Mouse (Mus musculus): ENCODE data around the gene B230104I21Rik. TPM values are rescaled to one million over a fixed set of nuclear protein-coding genes. Genes with fewer than 3 reads are reported as not detected.
A peak's percentile ranks its signal among the peaks of the same experiment; 100 is the strongest.

B230104I21Rik gene
- polyA plus RNA-seq, 1 experiment from 2014 or later, result not detected

- no peaks in the 10 kb centered on the region for H3K36me3 ChIP-seq (ENCODE audit: control insufficient read depth, insufficient read depth, low read length)
- H3K27me3 ChIP-seq (replicated peaks; ENCODE audit: control insufficient read depth, insufficient read depth, low read length), result no peaks in the 10 kb centered on the region
- peaks cover 9% of the 10 kb centered on the region; the same call in 1 of the 2 replicates for H3K4me1 ChIP-seq (ENCODE audit: control insufficient read depth, insufficient read depth, low read length)
- peak; percentile 88 for ATAC-seq
- peak overlapping the region; percentile 89 for H3K27ac ChIP-seq (ENCODE audit: low read length)
- peak overlapping the region; percentile 56; the same call in 1 of the 2 replicates for H3K9ac ChIP-seq (ENCODE audit: low read depth, low read length)
- WGBS, result 59% methylated on average over 9 of the region's 9 CpGs
- no peak overlapping the region for H3K4me3 ChIP-seq (ENCODE audit: low read length)
- no peaks in the 10 kb centered on the region for H3K9me3 ChIP-seq (ENCODE audit: control insufficient read depth, low read length)
- no peak overlapping the region for H3K4me2 ChIP-seq (ENCODE audit: low read depth, low read length)
These were observed 23.9 kb downstream of the B230104I21Rik start for GRCm38 (mm10) chr4:154359762-154360300.

DNA sequence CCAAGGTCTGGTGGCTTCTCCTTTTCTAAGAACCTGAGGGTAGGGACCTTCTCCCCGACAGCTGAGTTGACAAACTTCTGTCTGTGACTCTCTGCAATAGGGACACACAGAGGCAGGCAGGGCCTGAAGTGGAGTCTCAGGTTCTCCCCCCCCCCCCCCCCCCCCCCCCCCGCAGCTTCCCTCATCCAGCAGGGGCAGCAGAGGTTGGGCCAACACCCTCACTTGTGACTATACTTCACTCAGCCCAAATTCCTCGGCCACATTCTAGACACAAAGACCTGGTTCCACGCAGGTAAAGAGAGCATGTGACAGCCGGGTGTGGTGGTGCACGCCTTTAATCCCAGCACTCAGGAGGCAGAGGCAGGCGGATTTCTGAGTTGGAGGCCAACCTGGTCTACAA lies 24.5 kb downstream of the B230104I21Rik start:
- no peaks in the 10 kb centered on the region for H3K9me3 ChIP-seq (ENCODE audit: control insufficient read depth, low read length)
- WGBS, result 85% methylated on average over 6 of the region's 7 CpGs
- H3K36me3 ChIP-seq (ENCODE audit: control insufficient read depth, insufficient read depth, low read length), result no peaks in the 10 kb centered on the region
- ATAC-seq, result no peak
- no peaks in the 10 kb centered on the region for H3K27me3 ChIP-seq (replicated peaks; ENCODE audit: control insufficient read depth, insufficient read depth, low read length)
- peaks cover 9% of the 10 kb centered on the region; the same call in 1 of the 2 replicates for H3K4me1 ChIP-seq (ENCODE audit: control insufficient read depth, insufficient read depth, low read length)
- H3K4me2 ChIP-seq (ENCODE audit: low read depth, low read length), result no peak overlapping the region
- no peak overlapping the region for H3K9ac ChIP-seq (ENCODE audit: low read depth, low read length)
- peak overlapping the region; percentile 65 for H3K27ac ChIP-seq (ENCODE audit: low read length)
- no peak overlapping the region for H3K4me3 ChIP-seq (ENCODE audit: low read length)

DNA sequence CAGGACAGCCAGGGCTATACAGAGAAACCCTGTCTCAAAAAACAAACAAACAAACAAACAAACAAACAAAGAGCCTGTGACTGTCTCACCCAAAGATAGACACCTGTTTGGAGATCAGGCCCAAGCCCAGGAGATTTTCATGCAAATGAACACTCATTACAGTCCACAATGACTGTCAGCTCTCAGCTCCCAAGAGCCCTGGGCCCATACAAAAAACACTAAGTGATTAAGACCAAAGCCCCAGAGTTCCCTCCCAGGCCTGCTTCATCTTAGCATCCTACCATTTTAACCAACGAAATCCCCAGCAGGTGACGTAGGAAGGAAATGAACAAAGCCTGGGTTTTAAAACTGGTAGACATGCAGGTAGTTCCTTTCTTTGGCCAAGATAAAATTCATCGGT lies 24.9 kb downstream of the B230104I21Rik start:
- H3K4me1 ChIP-seq (ENCODE audit: control insufficient read depth, insufficient read depth, low read length), result peaks cover 9% of the 10 kb centered on the region; the same call in 1 of the 2 replicates
- H3K36me3 ChIP-seq (ENCODE audit: control insufficient read depth, insufficient read depth, low read length), result no peaks in the 10 kb centered on the region
- no peaks in the 10 kb centered on the region for H3K27me3 ChIP-seq (replicated peaks; ENCODE audit: control insufficient read depth, insufficient read depth, low read length)
- H3K4me3 ChIP-seq (ENCODE audit: low read length), result no peak overlapping the region
- H3K9ac ChIP-seq (ENCODE audit: low read depth, low read length), result no peak overlapping the region
- 85% methylated on average over 3 of the region's 3 CpGs for WGBS
- no peak for ATAC-seq
- no peak overlapping the region for H3K27ac ChIP-seq (ENCODE audit: low read length)
- no peaks in the 10 kb centered on the region for H3K9me3 ChIP-seq (ENCODE audit: control insufficient read depth, low read length)
- no peak overlapping the region for H3K4me2 ChIP-seq (ENCODE audit: low read depth, low read length)

DNA sequence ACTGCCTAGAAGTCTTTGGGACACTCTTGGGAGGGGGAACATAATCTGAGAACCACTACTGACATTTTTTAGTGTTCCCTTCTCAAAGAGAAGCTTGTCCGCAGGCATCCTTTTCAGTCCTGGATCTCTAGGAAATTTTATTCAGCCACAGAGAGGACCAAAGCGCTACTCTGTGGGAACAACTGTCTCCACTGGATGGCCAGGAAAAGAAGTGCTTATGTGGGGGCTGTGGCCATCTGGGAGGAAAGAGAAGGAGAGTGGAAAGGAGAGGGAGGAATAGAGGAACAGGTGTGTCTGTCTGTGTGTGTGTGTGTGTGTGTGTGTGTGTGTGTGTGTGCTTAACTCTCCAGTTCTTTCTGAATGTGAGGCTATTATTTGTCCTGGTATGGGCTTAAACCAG lies 28.8 kb downstream of the B230104I21Rik start:
- 88% methylated on average over 2 of the region's 2 CpGs for WGBS
- H3K9ac ChIP-seq (ENCODE audit: low read depth, low read length), result no peak overlapping the region
- H3K9me3 ChIP-seq (ENCODE audit: control insufficient read depth, low read length), result no peaks in the 10 kb centered on the region
- no peak for ATAC-seq
- H3K36me3 ChIP-seq (ENCODE audit: control insufficient read depth, insufficient read depth, low read length), result no peaks in the 10 kb centered on the region
- H3K27ac ChIP-seq (ENCODE audit: low read length), result no peak overlapping the region
- H3K27me3 ChIP-seq (replicated peaks; ENCODE audit: control insufficient read depth, insufficient read depth, low read length), result no peaks in the 10 kb centered on the region
- H3K4me3 ChIP-seq (ENCODE audit: low read length), result no peak overlapping the region
- no peak overlapping the region for H3K4me2 ChIP-seq (ENCODE audit: low read depth, low read length)
- H3K4me1 ChIP-seq (ENCODE audit: control insufficient read depth, insufficient read depth, low read length), result no peaks in the 10 kb centered on the region

DNA sequence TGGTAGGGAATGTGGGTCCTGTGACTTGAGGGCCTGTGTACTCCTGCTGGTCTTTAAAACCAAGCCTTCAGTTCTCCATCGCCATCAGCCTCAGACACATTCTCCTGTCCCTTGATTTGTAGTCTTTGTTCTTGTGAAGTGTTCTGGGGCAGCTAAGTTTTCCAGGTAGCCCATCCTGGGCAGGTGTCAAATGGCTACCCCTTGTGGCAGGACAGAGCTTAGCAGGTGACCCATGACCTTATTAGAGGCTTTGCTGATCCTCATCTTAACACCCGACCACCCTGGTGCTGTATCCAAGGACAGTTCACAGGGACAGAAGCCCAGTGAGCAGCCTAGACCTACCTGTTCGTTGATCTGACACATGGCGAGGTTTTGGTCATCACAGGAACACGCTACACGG lies 30.9 kb downstream of the B230104I21Rik start:
- no peaks in the 10 kb centered on the region for H3K27me3 ChIP-seq (replicated peaks; ENCODE audit: control insufficient read depth, insufficient read depth, low read length)
- H3K9me3 ChIP-seq (ENCODE audit: control insufficient read depth, low read length), result no peaks in the 10 kb centered on the region
- no peak overlapping the region for H3K4me2 ChIP-seq (ENCODE audit: low read depth, low read length)
- ATAC-seq, result no peak
- H3K4me1 ChIP-seq (ENCODE audit: control insufficient read depth, insufficient read depth, low read length), result no peaks in the 10 kb centered on the region
- no peaks in the 10 kb centered on the region for H3K36me3 ChIP-seq (ENCODE audit: control insufficient read depth, insufficient read depth, low read length)
- 83% methylated on average over 6 of the region's 6 CpGs for WGBS
- no peak overlapping the region for H3K4me3 ChIP-seq (ENCODE audit: low read length)
- no peak overlapping the region for H3K27ac ChIP-seq (ENCODE audit: low read length)
- no peak overlapping the region for H3K9ac ChIP-seq (ENCODE audit: low read depth, low read length)

- WGBS, result 65% methylated on average over 5 of the region's 5 CpGs
- Histone ChIP-seq H3K4me1 (ENCODE audit: control insufficient read depth, insufficient read depth, low read length) (no peaks in the 10 kb centered on the region), H3K9ac (ENCODE audit: low read depth, low read length) (no peak overlapping the region), H3K4me3 (ENCODE audit: low read length) (no peak overlapping the region), H3K36me3 (ENCODE audit: control insufficient read depth, insufficient read depth, low read length) (no peaks in the 10 kb centered on the region), H3K9me3 (ENCODE audit: control insufficient read depth, low read length) (no peaks in the 10 kb centered on the region), H3K27ac (ENCODE audit: low read length) (no peak overlapping the region), H3K27me3 (replicated peaks; ENCODE audit: control insufficient read depth, insufficient read depth, low read length) (no peaks in the 10 kb centered on the region), H3K4me2 (ENCODE audit: low read depth, low read length) (no peak overlapping the region)
- ATAC-seq, result no peak
These were observed 33.2 kb downstream of the B230104I21Rik start for GRCm38 (mm10) chr4:154369089-154369488.

GRCm38 (mm10) chr4:154370841-154371240 lies 34.9 kb downstream of the B230104I21Rik start:
- no peak overlapping the region for H3K4me2 ChIP-seq (ENCODE audit: low read depth, low read length)
- no peak overlapping the region for H3K9ac ChIP-seq (ENCODE audit: low read depth, low read length)
- no peak for ATAC-seq
- no peaks in the 10 kb centered on the region for H3K36me3 ChIP-seq (ENCODE audit: control insufficient read depth, insufficient read depth, low read length)
- no peaks in the 10 kb centered on the region for H3K27me3 ChIP-seq (replicated peaks; ENCODE audit: control insufficient read depth, insufficient read depth, low read length)
- H3K4me3 ChIP-seq (ENCODE audit: low read length), result no peak overlapping the region
- no peaks in the 10 kb centered on the region for H3K9me3 ChIP-seq (ENCODE audit: control insufficient read depth, low read length)
- H3K27ac ChIP-seq (ENCODE audit: low read length), result no peak overlapping the region
- WGBS, result 80% methylated on average over 8 of the region's 8 CpGs
- H3K4me1 ChIP-seq (ENCODE audit: control insufficient read depth, insufficient read depth, low read length), result 0 out of 2 replicates have a peak, but pooled peaks cover 2% of the 10 kb centered on the region

DNA sequence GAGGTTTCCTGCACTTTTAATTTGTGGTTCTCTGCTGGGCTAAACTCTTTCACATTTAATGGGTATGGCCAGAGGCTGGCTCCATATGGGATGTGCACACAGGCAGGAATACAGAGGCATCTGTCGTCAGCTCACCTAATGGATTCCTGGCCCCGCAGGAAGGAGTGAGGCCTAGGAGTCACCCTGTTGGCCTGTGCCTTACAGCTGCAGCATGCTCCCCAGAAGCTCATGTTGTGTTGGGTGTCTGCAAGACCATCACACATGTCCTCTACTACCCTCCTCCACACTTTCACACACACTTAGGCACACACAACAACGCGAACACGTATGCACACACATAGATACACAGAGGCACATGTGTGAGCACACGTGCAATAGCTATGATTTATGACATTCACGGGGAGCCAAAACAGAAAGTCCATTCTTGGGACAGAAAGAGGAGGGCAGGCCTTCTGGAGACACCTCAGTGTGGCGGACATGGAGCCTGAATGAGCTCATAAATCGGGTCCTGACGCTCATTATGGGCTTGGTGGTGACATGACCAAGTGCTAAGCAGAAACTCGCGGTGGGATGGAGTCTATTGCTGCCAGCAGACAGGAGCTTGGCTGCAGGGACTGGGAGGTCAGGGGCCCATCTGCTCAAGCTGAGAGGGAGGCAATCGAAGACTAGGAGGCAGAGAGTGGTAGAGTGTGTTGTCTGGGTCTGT lies 35.8 kb downstream of the B230104I21Rik start:
- Histone ChIP-seq H3K36me3 (ENCODE audit: control insufficient read depth, insufficient read depth, low read length) (no peaks in the 10 kb centered on the region), H3K4me1 (ENCODE audit: control insufficient read depth, insufficient read depth, low read length) (peaks cover 10% of the 10 kb centered on the region), H3K27ac (ENCODE audit: low read length) (no peak overlapping the region), H3K4me2 (ENCODE audit: low read depth, low read length) (no peak overlapping the region), H3K4me3 (ENCODE audit: low read length) (no peak overlapping the region), H3K9me3 (ENCODE audit: control insufficient read depth, low read length) (no peaks in the 10 kb centered on the region), H3K27me3 (replicated peaks; ENCODE audit: control insufficient read depth, insufficient read depth, low read length) (no peaks in the 10 kb centered on the region), H3K9ac (ENCODE audit: low read depth, low read length) (no peak overlapping the region)
- no peak for ATAC-seq
- 62% methylated on average over 13 of the region's 13 CpGs for WGBS

- no peak overlapping the region for H3K27ac ChIP-seq (ENCODE audit: low read length)
- 61% methylated on average over 10 of the region's 10 CpGs for WGBS
- no peak overlapping the region for H3K9ac ChIP-seq (ENCODE audit: low read depth, low read length)
- no peaks in the 10 kb centered on the region for H3K27me3 ChIP-seq (replicated peaks; ENCODE audit: control insufficient read depth, insufficient read depth, low read length)
- no peaks in the 10 kb centered on the region for H3K9me3 ChIP-seq (ENCODE audit: control insufficient read depth, low read length)
- no peak overlapping the region for H3K4me2 ChIP-seq (ENCODE audit: low read depth, low read length)
- H3K4me3 ChIP-seq (ENCODE audit: low read length), result no peak overlapping the region
- H3K4me1 ChIP-seq (ENCODE audit: control insufficient read depth, insufficient read depth, low read length), result peaks cover 11% of the 10 kb centered on the region
- peak; percentile 74 for ATAC-seq
- no peaks in the 10 kb centered on the region for H3K36me3 ChIP-seq (ENCODE audit: control insufficient read depth, insufficient read depth, low read length)
These were observed 40.2 kb downstream of the B230104I21Rik start for GRCm38 (mm10) chr4:154375939-154376625.
